Mouse (Mus musculus) heart, adult 11 months (tissue): ENCODE data around the gene Rac2.
A peak's percentile ranks its signal among the peaks of the same experiment; 100 is the strongest.

Source experiments
- DNase-seq: peaks from one replicate; pipeline ENCODE4 v3.0.0; 2022

The Rac2 gene

GRCm38 (mm10) chr15:78546060-78546459 lies 26.5 kb downstream of the Rac2 start:
- no peak for DNase-seq

- DNase-seq = no peak
These were observed 28.0 kb downstream of the Rac2 start, which contains the start of gene Sstr3 for GRCm38 (mm10) chr15:78544561-78545001. Sstr3 (minus strand) TSS chr15:78544685.

GRCm38 (mm10) chr15:78544041-78544440 lies 28.5 kb downstream of the Rac2 start:
- DNase-seq = no peak

GRCm38 (mm10) chr15:78542767-78543303 lies 29.7 kb downstream of the Rac2 start:
- DNase-seq = no peak

- DNase-seq = no peak
These were observed 30.4 kb downstream of the Rac2 start for GRCm38 (mm10) chr15:78542098-78542766.

GRCm38 (mm10) chr15:78541606-78542005 lies 31.0 kb downstream of the Rac2 start:
- DNase-seq = peak; percentile 94

- no peak for DNase-seq
These were observed 31.5 kb downstream of the Rac2 start for GRCm38 (mm10) chr15:78541036-78541435.

- no peak for DNase-seq
These were observed 36.7 kb downstream of the Rac2 start for GRCm38 (mm10) chr15:78535723-78536421.

GRCm38 (mm10) chr15:78533346-78533835 lies 39.2 kb downstream of the Rac2 start:
- no peak for DNase-seq

- no peak for DNase-seq
These were observed 39.8 kb downstream of the Rac2 start for GRCm38 (mm10) chr15:78532566-78533345.

GRCm38 (mm10) chr15:78531901-78532469 lies 40.6 kb downstream of the Rac2 start:
- DNase-seq = peak; percentile 100

GRCm38 (mm10) chr15:78531451-78531720 lies 41.2 kb downstream of the Rac2 start:
- no peak for DNase-seq

- DNase-seq = peak; percentile 99
These were observed 41.7 kb downstream of the Rac2 start, which contains the start of gene C1qtnf6 for GRCm38 (mm10) chr15:78530671-78531450. C1qtnf6 (minus strand) TSS chr15:78531416.

GRCm38 (mm10) chr15:78530141-78530540 lies 42.4 kb downstream of the Rac2 start:
- peak; percentile 92 for DNase-seq

GRCm38 (mm10) chr15:78529428-78529990 lies 43.1 kb downstream of the Rac2 start:
- DNase-seq = peak; percentile 99

GRCm38 (mm10) chr15:78528726-78529411 lies 43.7 kb downstream of the Rac2 start:
- DNase-seq = peak; percentile 98

GRCm38 (mm10) chr15:78527973-78528372 lies 44.6 kb downstream of the Rac2 start:
- DNase-seq = peak; percentile 98

- DNase-seq = peak; percentile 86
These were observed 48.4 kb downstream of the Rac2 start for GRCm38 (mm10) chr15:78524163-78524562.

GRCm38 (mm10) chr15:78521892-78522291 lies 50.7 kb downstream of the Rac2 start:
- DNase-seq = no peak

- peak; percentile 95 for DNase-seq
These were observed 51.3 kb downstream of the Rac2 start for GRCm38 (mm10) chr15:78521331-78521730.

- peak; percentile 99 for DNase-seq
These were observed 52.4 kb downstream of the Rac2 start for GRCm38 (mm10) chr15:78520112-78520715.
